Mouse (Mus musculus) hindbrain, embryonic 13.5 days (tissue): ENCODE measurements around the gene Thap3. TPM values are rescaled to one million over a fixed set of nuclear protein-coding genes. Genes with fewer than 3 reads are reported as not detected.

Experiments
- ATAC-seq: fragments of 200-750 bp; cut with Nextera tagmentation; 2 replicates; pipeline ENCODE4 v1.8.0; 2017; ENCODE audit warnings: moderate TSS enrichment; ENCODE audit not compliant: low FRiP score
- H3K27ac ChIP-seq: fragments of 300-500 bp; sonication (generic); 2 replicates; pipeline ENCODE4 v1.5.1; 2015; ENCODE audit warnings: inconsistent platforms, mild to moderate bottlenecking, moderate library complexity
- H3K27me3 ChIP-seq: fragments of 300-500 bp; sonication (generic); 2 replicates; pipeline ENCODE4 v1.6.1; 2015; ENCODE audit warnings: mild to moderate bottlenecking, inconsistent platforms
- H3K36me3 ChIP-seq: fragments of 300-500 bp; sonication (generic); 2 replicates; pipeline ENCODE4 v1.6.1; 2015; ENCODE audit warnings: mild to moderate bottlenecking, inconsistent platforms
- H3K4me1 ChIP-seq: fragments of 300-500 bp; sonication (generic); replicated peaks from 2 replicates; pipeline ENCODE4 v1.6.1; 2015; ENCODE audit warnings: inconsistent platforms
- H3K4me2 ChIP-seq: fragments of 300-500 bp; sonication (generic); 2 replicates; pipeline ENCODE4 v1.6.1; 2015; ENCODE audit warnings: inconsistent platforms, mild to moderate bottlenecking, moderate library complexity
- H3K4me3 ChIP-seq: fragments of 300-500 bp; sonication (generic); 2 replicates; pipeline ENCODE4 v1.5.1; 2015; ENCODE audit warnings: mild to moderate bottlenecking, inconsistent platforms
- H3K9ac ChIP-seq: fragments of 300-500 bp; sonication (generic); 2 replicates; pipeline ENCODE4 v1.6.1; 2015; ENCODE audit warnings: mild to moderate bottlenecking, inconsistent platforms
- H3K9me3 ChIP-seq: fragments of 300-500 bp; sonication (generic); 2 replicates; pipeline ENCODE4 v1.6.1; 2016; ENCODE audit warnings: inconsistent platforms
- WGBS: fragments of 180-500 bp; shearing (Covaris S2); methylation state at CpG from one replicate; pipeline ENCODE4 v1.1.7; 2015; 5-methylcytosine and 5-hydroxymethylcytosine counted together
- polyA plus RNA-seq: library from polyadenylated mRNA; unstranded; fragments of >200 nt; fragmentation: Nextera tagmentation; extraction: Ambion mirVana; gene quantifications from 2 replicates; pipeline ENCODE4 v1.2.1, GENCODE M21; 2015

Gene Thap3
- polyA plus RNA-seq, 1 experiment from 2014 or later = 36.7 TPM

DNA sequence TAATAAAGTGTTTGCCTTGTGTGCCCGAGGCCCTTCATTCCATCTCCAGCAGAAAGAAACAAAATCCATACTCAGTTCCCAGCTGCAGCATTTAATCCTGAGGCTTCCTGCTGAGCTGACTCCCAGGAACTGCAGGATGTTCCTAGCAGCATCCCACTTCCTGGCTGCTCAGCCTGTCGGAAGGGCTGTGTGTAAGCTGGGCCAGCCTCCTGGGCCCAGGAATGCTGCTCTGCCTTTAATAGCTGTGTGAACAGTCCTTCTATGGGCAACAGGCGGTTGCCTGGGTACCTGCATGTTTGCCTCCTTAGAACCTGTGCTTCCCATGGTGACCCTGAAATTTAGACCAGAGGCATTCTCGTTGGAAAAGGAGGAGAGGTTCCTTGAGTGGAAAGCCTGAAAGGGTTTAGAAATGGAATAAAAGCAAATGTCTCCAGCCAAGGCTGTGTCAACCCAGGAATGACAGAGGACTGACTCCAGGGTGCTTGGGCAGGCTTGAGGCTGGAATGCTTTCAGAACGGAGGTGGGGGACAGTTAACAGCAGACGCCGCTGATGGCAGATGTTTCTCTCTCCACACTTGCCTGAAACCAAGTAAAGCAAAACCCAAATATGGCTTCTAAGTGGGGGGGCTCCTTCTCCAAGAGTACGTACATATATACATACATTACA lies 18.8 kb upstream of the Thap3 start:
- Histone ChIP-seq H3K9me3 (no peaks in the 10 kb centered on the region), H3K4me3 (peak overlapping the region; percentile 72), H3K27me3 (peaks cover 47% of the 10 kb centered on the region), H3K27ac (peak overlapping the region; percentile 61), H3K4me1 (peaks cover 50% of the 10 kb centered on the region), H3K9ac (peak overlapping the region; percentile 72), H3K4me2 (peak overlapping the region; percentile 97), H3K36me3 (0 out of 2 replicates have a peak, but pooled peaks cover 3% of the 10 kb centered on the region)
- no peak for ATAC-seq
- 3% methylated on average over 8 of the region's 8 CpGs for whole genome bisulfite sequencing

GRCm38 (mm10) chr4:152006812-152007211 lies 18.0 kb upstream of the Thap3 start:
- no peak overlapping the region for H3K4me3 ChIP-seq
- no peak overlapping the region for H3K4me2 ChIP-seq
- H3K9me3 ChIP-seq = no peaks in the 10 kb centered on the region
- WGBS = 9% methylated on average over 3 of the region's 3 CpGs
- H3K4me1 ChIP-seq = peaks cover 49% of the 10 kb centered on the region
- no peak overlapping the region for H3K9ac ChIP-seq
- no peak for ATAC-seq
- H3K36me3 ChIP-seq = no peaks in the 10 kb centered on the region
- peaks cover 45% of the 10 kb centered on the region for H3K27me3 ChIP-seq
- H3K27ac ChIP-seq = no peak overlapping the region

DNA sequence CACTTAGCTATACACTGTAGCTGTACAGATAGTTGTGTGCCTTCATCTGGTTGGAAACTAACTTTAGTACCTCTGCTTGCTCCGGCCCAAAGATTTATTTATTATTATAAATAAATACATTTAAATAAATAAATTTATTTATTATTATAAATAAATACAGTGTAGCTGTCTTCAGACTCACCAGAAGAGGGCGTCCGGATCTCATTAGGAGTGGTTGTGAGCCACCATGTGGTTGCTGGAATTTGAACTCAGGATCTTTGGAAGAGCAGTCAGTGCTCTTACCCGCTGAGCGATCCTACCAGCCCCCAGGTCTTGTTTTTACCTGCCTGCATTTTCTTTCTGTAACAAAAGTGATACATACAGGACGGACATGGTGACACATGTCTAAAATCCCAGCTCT lies 17.3 kb upstream of the Thap3 start:
- Histone ChIP-seq H3K36me3 (no peaks in the 10 kb centered on the region), H3K9me3 (no peaks in the 10 kb centered on the region), H3K4me3 (no peak overlapping the region), H3K9ac (no peak overlapping the region), H3K4me1 (peaks cover 42% of the 10 kb centered on the region), H3K4me2 (no peak overlapping the region), H3K27me3 (peaks cover 38% of the 10 kb centered on the region), H3K27ac (no peak overlapping the region)
- 83% methylated on average over 6 of the region's 6 CpGs for WGBS
- ATAC-seq = no peak

DNA sequence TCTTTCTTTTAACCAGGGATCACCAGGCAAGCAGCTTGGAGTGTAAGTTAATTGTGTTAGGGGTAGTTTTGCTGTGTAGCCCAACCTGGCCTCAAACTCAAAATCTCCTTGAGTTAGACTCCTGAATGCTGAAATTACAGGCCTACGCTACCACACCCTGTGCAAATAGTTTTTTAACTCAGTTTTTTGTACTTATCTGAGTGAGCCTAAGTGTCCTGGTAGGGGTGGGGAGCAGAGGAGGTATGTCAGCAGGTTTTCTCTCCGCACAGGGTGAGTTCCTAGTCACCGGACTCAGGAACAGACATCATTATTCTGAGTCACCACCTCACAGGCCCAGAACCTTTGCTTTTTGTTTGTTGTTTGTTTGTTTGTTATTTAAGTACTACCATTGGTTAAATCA lies 13.3 kb upstream of the Thap3 start:
- no peak for ATAC-seq
- 91% methylated on average over 3 of the region's 3 CpGs for WGBS

GRCm38 (mm10) chr4:152001335-152001734 lies 12.5 kb upstream of the Thap3 start:
- Histone ChIP-seq H3K4me2 (no peak overlapping the region), H3K9me3 (no peaks in the 10 kb centered on the region), H3K27me3 (peaks cover 2% of the 10 kb centered on the region), H3K36me3 (no peaks in the 10 kb centered on the region), H3K9ac (no peak overlapping the region), H3K4me3 (no peak overlapping the region), H3K4me1 (peaks cover 9% of the 10 kb centered on the region), H3K27ac (no peak overlapping the region)
- 62% methylated on average over 4 of the region's 4 CpGs for WGBS
- ATAC-seq = no peak

More for the DNA sequence above, 13.3 kb upstream of the Thap3 start:
- Histone ChIP-seq H3K27ac (no peak overlapping the region), H3K4me2 (no peak overlapping the region), H3K4me1 (peaks cover 10% of the 10 kb centered on the region), H3K27me3 (peaks cover 9% of the 10 kb centered on the region), H3K9me3 (no peaks in the 10 kb centered on the region), H3K4me3 (no peak overlapping the region), H3K36me3 (no peaks in the 10 kb centered on the region), H3K9ac (no peak overlapping the region)

DNA sequence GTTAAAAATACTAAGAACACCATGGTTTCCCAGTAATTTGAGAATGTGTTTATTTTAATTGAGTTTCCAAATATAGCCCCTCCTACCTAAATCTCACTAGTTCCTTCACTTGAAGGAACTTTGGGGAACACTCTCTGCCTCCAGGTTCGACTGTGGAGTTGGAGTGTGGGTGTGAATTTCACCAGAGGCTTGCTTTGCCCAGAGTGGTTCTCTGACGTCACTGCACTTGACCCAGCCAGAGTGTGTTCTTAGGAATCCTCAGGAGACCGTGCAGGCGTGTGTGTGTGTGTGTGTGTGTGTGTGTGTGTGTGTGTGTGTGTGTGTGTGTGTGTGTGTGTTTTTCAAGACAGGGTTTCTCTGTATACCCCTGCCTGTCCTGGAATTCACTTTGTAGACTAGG lies 12.1 kb upstream of the Thap3 start:
- Histone ChIP-seq H3K27me3 (no peaks in the 10 kb centered on the region), H3K9me3 (no peaks in the 10 kb centered on the region), H3K9ac (no peak overlapping the region), H3K27ac (no peak overlapping the region), H3K4me2 (no peak overlapping the region), H3K4me1 (peaks cover 9% of the 10 kb centered on the region), H3K4me3 (no peak overlapping the region), H3K36me3 (no peaks in the 10 kb centered on the region)
- WGBS = 70% methylated on average over 4 of the region's 4 CpGs
- ATAC-seq = no peak

DNA sequence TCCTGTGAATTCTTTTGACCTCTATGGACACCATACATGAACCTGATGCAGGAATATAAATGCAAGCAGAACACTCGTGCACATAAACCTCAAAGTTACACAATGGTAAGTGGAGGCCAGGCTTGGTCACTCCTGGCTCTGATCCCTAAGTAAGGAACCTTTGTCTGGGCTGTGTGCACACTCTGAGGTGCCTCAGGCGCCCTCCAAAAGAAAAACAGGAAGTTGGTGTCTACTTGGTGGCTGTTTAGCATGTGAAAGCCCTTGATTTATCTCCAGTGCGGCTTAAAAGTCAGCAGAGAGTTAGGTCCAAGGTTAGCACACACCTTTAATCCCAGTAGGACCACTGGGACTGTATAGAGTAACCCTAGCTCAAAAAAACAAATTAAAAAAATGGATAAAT lies 10.7 kb upstream of the Thap3 start:
- H3K4me2 ChIP-seq = no peak overlapping the region
- H3K9me3 ChIP-seq = no peaks in the 10 kb centered on the region
- no peak overlapping the region for H3K27ac ChIP-seq
- no peak overlapping the region for H3K9ac ChIP-seq
- H3K36me3 ChIP-seq = no peaks in the 10 kb centered on the region
- no peak for ATAC-seq
- no peak overlapping the region for H3K4me3 ChIP-seq
- WGBS = 58% methylated on average over 3 of the region's 3 CpGs
- peaks cover 13% of the 10 kb centered on the region for H3K4me1 ChIP-seq
- no peaks in the 10 kb centered on the region for H3K27me3 ChIP-seq

DNA sequence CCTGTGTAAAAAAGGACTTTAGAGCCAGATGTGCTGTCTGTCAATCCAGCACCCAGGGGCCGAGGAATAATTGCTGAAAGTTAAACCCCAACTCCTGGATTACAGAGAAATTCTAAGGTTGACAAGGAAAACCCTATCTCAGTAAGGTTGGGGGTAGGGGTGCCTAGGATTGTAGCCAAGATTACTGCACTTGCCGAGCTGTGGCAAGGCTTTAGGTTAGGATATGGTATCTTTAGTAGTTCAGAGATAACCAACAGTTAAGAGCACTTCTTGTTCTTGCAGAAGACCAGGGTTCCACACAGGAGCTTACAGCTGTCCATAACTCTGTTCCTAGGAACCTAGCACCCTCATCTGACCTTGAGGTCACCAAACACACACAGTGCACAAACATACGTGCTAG lies 8.9 kb upstream of the Thap3 start:
- no peaks in the 10 kb centered on the region for H3K9me3 ChIP-seq
- H3K9ac ChIP-seq = peak overlapping the region; percentile 89
- no peaks in the 10 kb centered on the region for H3K27me3 ChIP-seq
- peak overlapping the region; percentile 58 for H3K4me2 ChIP-seq
- H3K4me3 ChIP-seq = no peak overlapping the region; the same call in 1 of the 2 replicates
- 83% methylated on average over 3 of the region's 3 CpGs for whole genome bisulfite sequencing
- no peak for ATAC-seq
- peaks cover 26% of the 10 kb centered on the region for H3K4me1 ChIP-seq
- no peaks in the 10 kb centered on the region for H3K36me3 ChIP-seq
- no peak overlapping the region for H3K27ac ChIP-seq

DNA sequence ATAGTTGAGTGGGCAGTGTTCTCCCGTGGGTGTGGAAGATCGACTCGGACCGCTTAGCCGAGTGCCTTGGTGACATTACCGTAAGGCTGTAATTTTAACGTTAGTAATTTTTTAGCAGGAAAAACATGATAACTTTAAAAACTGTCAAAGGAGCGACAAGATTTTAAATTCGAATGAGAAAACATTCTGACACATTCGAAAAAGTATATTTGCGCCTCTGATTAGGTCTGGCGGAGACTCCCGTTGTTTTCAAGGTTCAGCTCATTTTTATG lies 8.1 kb upstream of the Thap3 start:
- no peaks in the 10 kb centered on the region for H3K27me3 ChIP-seq
- H3K9ac ChIP-seq = peak overlapping the region; percentile 89
- H3K4me2 ChIP-seq = peak overlapping the region; percentile 58
- peak overlapping the region; percentile 91 for H3K27ac ChIP-seq
- H3K4me3 ChIP-seq = peak overlapping the region; percentile 92
- no peaks in the 10 kb centered on the region for H3K9me3 ChIP-seq
- H3K36me3 ChIP-seq = peaks cover 7% of the 10 kb centered on the region
- peaks cover 26% of the 10 kb centered on the region for H3K4me1 ChIP-seq
- no peak for ATAC-seq
- 8% methylated on average over 13 of the region's 13 CpGs for WGBS

DNA sequence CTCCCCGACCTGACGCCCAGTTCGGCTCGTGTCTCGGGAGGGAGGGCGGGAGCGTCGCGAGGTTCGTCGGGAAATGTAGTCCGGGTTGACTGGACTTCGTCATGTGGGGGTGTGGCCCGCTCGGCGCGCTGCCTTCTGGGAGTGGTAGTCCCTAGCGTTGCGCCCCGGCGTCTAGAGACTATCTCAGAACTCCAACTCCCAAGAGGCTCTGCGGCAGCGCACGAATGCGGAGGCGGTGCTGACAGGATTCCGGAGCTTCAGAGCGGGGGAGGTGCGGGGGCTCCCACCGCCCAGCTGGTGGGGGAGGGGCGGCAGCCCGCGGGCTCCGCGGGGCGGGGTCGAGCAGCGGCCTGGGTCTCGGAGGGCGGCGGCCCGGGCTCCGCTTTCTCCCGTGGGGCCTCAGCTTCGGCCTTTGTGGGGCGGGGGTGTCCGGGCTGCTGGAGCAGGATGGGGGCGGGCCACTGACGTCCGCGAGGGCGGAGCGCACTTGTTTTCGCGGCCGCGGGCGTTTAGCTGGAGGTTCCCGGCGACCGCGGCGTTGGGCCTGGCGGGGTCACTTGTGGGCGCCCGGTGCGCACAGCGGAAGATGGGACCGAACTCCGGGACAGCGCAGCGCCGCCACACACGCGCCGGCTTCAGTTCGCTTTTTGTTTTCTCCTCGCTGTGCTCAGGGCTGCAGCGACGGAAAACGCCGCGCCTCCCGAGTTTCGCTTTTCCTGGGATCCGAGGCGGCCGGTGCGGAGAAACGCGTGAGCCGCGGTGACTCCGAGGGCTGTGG lies 7.6 kb upstream of the Thap3 start, which contains the start of gene Phf13:
TSS of gene Phf13 (minus strand) at position 86 of the 778 bp plus-strand sequence.
- Histone ChIP-seq H3K9ac (peak within 1 kb of the TSS; percentile 89), H3K27me3 (no peaks in the 10 kb centered on the region), H3K4me3 (peak within 1 kb of the TSS; percentile 92), H3K4me2 (peak within 1 kb of the TSS; percentile 93), H3K27ac (peak within 1 kb of the TSS; percentile 91), H3K36me3 (peaks cover 12% of the 10 kb centered on the region), H3K9me3 (no peaks in the 10 kb centered on the region), H3K4me1 (peaks cover 26% of the 10 kb centered on the region)
- under 1% methylated on average over 81 of the region's 94 CpGs for WGBS
- peak; percentile 96 for ATAC-seq

- Histone ChIP-seq H3K27me3 (no peaks in the 10 kb centered on the region), H3K9me3 (no peaks in the 10 kb centered on the region), H3K27ac (peak overlapping the region; percentile 82), H3K4me1 (peaks cover 26% of the 10 kb centered on the region), H3K9ac (peak overlapping the region; percentile 89), H3K36me3 (peaks cover 20% of the 10 kb centered on the region), H3K4me3 (peak overlapping the region; percentile 92), H3K4me2 (peak overlapping the region; percentile 93)
- ATAC-seq = peak; percentile 68
- under 1% methylated on average over 95 of the region's 111 CpGs for WGBS
Measured at GRCm38 (mm10) chr4:151995371-151996172, 6.8 kb upstream of the Thap3 start.
